Mouse (Mus musculus): ENCODE data around the gene Ucn3. TPM values are rescaled to one million over a fixed set of nuclear protein-coding genes. Genes with fewer than 3 reads are reported as not detected.
"Not testable (repeated sequence)": the region's sequence is repeated elsewhere in the genome, so short reads cannot be mapped to it uniquely, and the experiment has no call there.

Gene Ucn3
- total RNA-seq (2021) = not detected
- long read RNA-seq, experiment 1 = 0 reads
- long read RNA-seq, experiment 2 = 0 reads

- no peak for DNase-seq
These were observed at the start of gene Ucn3 for GRCm38 (mm10) chr13:3945249-3945648. TSS of gene Ucn3 (minus strand) at chr13:3945349.

- DNase-seq = no peak
These were observed 46.9 kb upstream of the Ucn3 start for GRCm38 (mm10) chr13:3992081-3992480.

- DNase-seq = no peak
These were observed 23.7 kb upstream of the Ucn3 start for GRCm38 (mm10) chr13:3968849-3969248.

GRCm38 (mm10) chr13:3951198-3951914 is 6.2 kb upstream of the Ucn3 start:
- DNase-seq = no peak

- no peak for DNase-seq
These were observed 4.3 kb upstream of the Ucn3 start for GRCm38 (mm10) chr13:3949477-3949876.

- DNase-seq = no peak
These were observed 2.1 kb upstream of the Ucn3 start for GRCm38 (mm10) chr13:3947267-3947666.

GRCm38 (mm10) chr13:3944699-3945098 is 450 bp downstream of the Ucn3 start:
- no peak for DNase-seq

GRCm38 (mm10) chr13:3926046-3926445 is 19.1 kb downstream of the Ucn3 start:
- DNase-seq = no peak

- DNase-seq = no peak
These were observed 19.5 kb downstream of the Ucn3 start for GRCm38 (mm10) chr13:3925632-3926031.

GRCm38 (mm10) chr13:3924483-3924882 is 20.7 kb downstream of the Ucn3 start:
- no peak for DNase-seq

- DNase-seq = peak; percentile 92
These were observed 27.4 kb downstream of the Ucn3 start, which contains the start of the genes Net1 and Tubal3 for GRCm38 (mm10) chr13:3917571-3918311. TSS of gene Net1 (minus strand) at chr13:3918220. TSS of gene Tubal3 (plus strand) at chr13:3918274.

- DNase-seq = no peak
These were observed 31.6 kb downstream of the Ucn3 start for GRCm38 (mm10) chr13:3913504-3913903.

- no peak for DNase-seq
These were observed 34.8 kb downstream of the Ucn3 start for GRCm38 (mm10) chr13:3910356-3910755.

- no peak for DNase-seq
These were observed 36.9 kb downstream of the Ucn3 start for GRCm38 (mm10) chr13:3908262-3908661.

GRCm38 (mm10) chr13:3907151-3907696 is 37.9 kb downstream of the Ucn3 start:
- no peak for DNase-seq

GRCm38 (mm10) chr13:3899301-3899700 is 45.8 kb downstream of the Ucn3 start:
- no peak for DNase-seq

GRCm38 (mm10) chr13:3898202-3898601 is 46.9 kb downstream of the Ucn3 start:
- not testable (repeated sequence) for DNase-seq

- peak; percentile 81 for DNase-seq
These were observed 48.2 kb downstream of the Ucn3 start for GRCm38 (mm10) chr13:3896913-3897312.

- DNase-seq = no peak
These were observed 49.1 kb downstream of the Ucn3 start for GRCm38 (mm10) chr13:3896032-3896431.

GRCm38 (mm10) chr13:3895397-3895980 is 49.7 kb downstream of the Ucn3 start:
- no peak for DNase-seq

GRCm38 (mm10) chr13:3894549-3894948 is 50.6 kb downstream of the Ucn3 start:
- DNase-seq = no peak

- peak; percentile 97 for DNase-seq
These were observed 51.9 kb downstream of the Ucn3 start for GRCm38 (mm10) chr13:3893126-3893734.
